Mouse (Mus musculus): ENCODE results near the gene 4932438H23Rik. TPM values are rescaled to one million over a fixed set of nuclear protein-coding genes. Genes with fewer than 3 reads are reported as not detected.

Gene 4932438H23Rik
- total RNA-seq, 2 experiments from 2014 or later, result 0.13 to 0.17 TPM

GRCm38 (mm10) chr16:91009942-91010529 is 84.9 kb downstream of the 4932438H23Rik start:
- DNase-seq, result peak in 1 of 2 experiments; percentile 25

- DNase-seq, result no peak
These were observed 89.9 kb downstream of the 4932438H23Rik start for GRCm38 (mm10) chr16:91004915-91005538.

Other genes starting within 250 kb of the 4932438H23Rik start
- 10 to 100 TPM; 25.8 to 30.1 TPM for gene Cfap298, start 160.0 kb downstream of the 4932438H23Rik start, total RNA-seq (2021)
- 10 to 100 TPM; 28.4 to 33.6 TPM for gene Synj1, start 83.8 kb downstream of the 4932438H23Rik start, total RNA-seq (2021)
- 10 to 100 TPM; 11.3 to 12.4 TPM for gene Paxbp1, start 50.6 kb downstream of the 4932438H23Rik start, total RNA-seq (2021)
- not detected for gene Olig2, start 130.3 kb upstream of the 4932438H23Rik start, total RNA-seq (2021)
- gene Olig1, start 174.7 kb upstream of the 4932438H23Rik start, total RNA-seq (2021), result under 1 TPM in 1 of 2 experiments, not detected in 1; 0.18 TPM

Measured in heart, adult 18-20 months (tissue).